Mouse (Mus musculus): ENCODE measurements around the gene Arhgap5.

GRCm38 (mm10) chr12:52483219-52483618 lies 20.6 kb upstream of the Arhgap5 start:
- TF ChIP-seq POLR2A (IDR thresholded peaks at IDR 0.05; ENCODE audit: borderline replicate concordance, extremely low read depth, insufficient read depth, insufficient read length, poor library complexity, severe bottlenecking): no peak
- TF ChIP-seq CTCF (IDR thresholded peaks at IDR 0.05; ENCODE audit: borderline replicate concordance, extremely low read depth, insufficient read depth, insufficient read length): no peak
